Mouse (Mus musculus) stomach, postnatal 0 days (tissue): ENCODE data around the gene Mul1.

Experiments used
- CTCF ChIP-seq: IDR thresholded peaks from 2 replicates; pipeline ENCODE4 v1.5.1; 2016; ENCODE audit warnings: antibody characterized with exemption, low read depth, mild to moderate bottlenecking, moderate library complexity
- EP300 ChIP-seq: optimal IDR thresholded peaks from 2 replicates; pipeline ENCODE3; 2016; ENCODE audit warnings: antibody characterized with exemption

DNA sequence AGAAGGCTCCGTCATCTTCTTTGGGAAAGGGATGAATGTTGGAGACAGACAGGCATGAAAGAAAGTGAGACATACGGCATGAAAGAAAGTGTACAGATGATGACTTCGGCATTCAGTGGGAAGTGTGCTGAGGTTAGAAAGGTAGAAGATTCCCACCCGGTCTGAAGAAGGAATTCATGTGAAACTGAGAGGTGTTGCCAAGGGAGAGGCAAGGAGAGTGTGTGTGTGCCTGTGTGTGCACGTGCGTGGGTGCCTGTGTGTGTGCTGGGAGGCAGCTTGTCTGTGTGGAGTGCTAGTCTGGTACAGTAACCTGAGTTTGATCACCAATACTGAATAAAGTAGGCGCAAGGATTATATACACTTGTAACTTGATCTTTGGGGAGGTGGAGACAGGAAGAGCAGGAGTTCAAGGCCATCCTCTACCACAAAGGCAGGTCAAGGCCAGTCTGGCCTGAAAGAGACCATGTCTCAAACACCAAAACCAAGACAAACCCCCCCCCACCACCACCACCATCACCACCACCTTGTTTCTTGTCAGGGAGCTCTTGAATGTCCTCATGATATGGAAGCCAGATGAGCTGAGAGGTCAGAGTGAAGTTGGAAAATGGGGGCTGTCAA is 22.9 kb upstream of the Mul1 start:
- TF ChIP-seq CTCF = no peak
- no peak for TF ChIP-seq EP300
